In the genomic region with DNA sequence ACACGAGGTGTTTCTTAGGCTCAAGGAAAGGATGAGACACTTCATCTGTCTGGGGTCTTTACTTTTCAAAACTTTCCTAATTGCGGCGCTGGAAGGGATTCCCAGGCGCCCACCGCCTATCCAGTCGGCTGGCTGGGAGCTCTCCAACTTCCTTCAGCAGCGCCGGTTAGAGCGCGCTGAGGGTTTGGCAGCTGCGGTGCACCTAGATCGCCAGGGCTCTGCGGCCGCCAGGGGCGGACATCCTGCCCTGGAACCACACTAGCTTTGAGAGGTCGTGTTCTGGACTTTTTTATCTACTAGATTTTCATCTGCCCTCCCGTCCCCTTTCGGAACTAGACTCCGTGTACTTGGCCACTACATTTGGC, we compare ENCODE assay signal across 8 mouse cellular contexts. TPM values are rescaled to one million over a fixed set of nuclear protein-coding genes. Genes with fewer than 3 reads are reported as not detected.
A peak's percentile ranks its signal among the peaks of the same experiment; 100 is the strongest.
DNase-seq lines count a peak whose midpoint lies in the region; ATAC-seq and TF ChIP-seq lines count a peak whose summit lies in the region.

No protein-coding gene starts in this region.

- no peak overlapping the region for H3K27ac ChIP-seq in embryonic facial prominence, embryonic 15.5 days (replicated peaks)
- no peak overlapping the region for H3K27ac ChIP-seq in heart, embryonic 14.5 days (replicated peaks in 1 of 2; ENCODE audit: control insufficient read depth in 1 of 2, insufficient read depth in 1 of 2, low read depth in 2 of 2, low read length in 2 of 2)
- H3K27ac ChIP-seq in kidney, postnatal 0 days = no peak overlapping the region

- H3K27me3 ChIP-seq in C2C12 (ENCODE audit: control insufficient read depth, insufficient read depth, insufficient read length) = no peaks in the 10 kb centered on the region
- H3K27me3 ChIP-seq in embryonic facial prominence, embryonic 15.5 days = peaks cover 27% of the 10 kb centered on the region
- H3K27me3 ChIP-seq in heart, embryonic 14.5 days (ENCODE audit: control insufficient read depth, insufficient read depth, low read length) = peaks cover 46% of the 10 kb centered on the region
- H3K27me3 ChIP-seq in kidney, postnatal 0 days (ENCODE audit: insufficient read depth, low read length) = peaks cover 19% of the 10 kb centered on the region

- no peaks in the 10 kb centered on the region for H3K9me3 ChIP-seq in embryonic facial prominence, embryonic 15.5 days (replicated peaks)
- H3K9me3 ChIP-seq in heart, embryonic 14.5 days (ENCODE audit: control insufficient read depth, low read length) = no peaks in the 10 kb centered on the region
- H3K9me3 ChIP-seq in kidney, postnatal 0 days (replicated peaks; ENCODE audit: low read length) = no peaks in the 10 kb centered on the region

- no peaks in the 10 kb centered on the region for H3K36me3 ChIP-seq in C2C12 (ENCODE audit: control insufficient read depth, insufficient read depth)
- no peaks in the 10 kb centered on the region for H3K36me3 ChIP-seq in embryonic facial prominence, embryonic 15.5 days
- no peaks in the 10 kb centered on the region for H3K36me3 ChIP-seq in heart, embryonic 14.5 days (ENCODE audit: control insufficient read depth, insufficient read depth, low read length)
- H3K36me3 ChIP-seq in kidney, postnatal 0 days (ENCODE audit: insufficient read depth, low read length) = no peaks in the 10 kb centered on the region

- DNase-seq in adrenal gland, postnatal 36 days = peak; percentile 73 to 85
- DNase-seq in kidney, postnatal 0 days (ENCODE audit: low spot score) = peak; percentile 87
- peak; percentile 51 for DNase-seq in lung, postnatal 14 days
- peak; percentile 77 for DNase-seq in retina, embryonic 14.5 days (ENCODE audit: low spot score)
- no peak for DNase-seq in thymus, adult 18-20 months

- H3K9ac ChIP-seq in embryonic facial prominence, embryonic 15.5 days = no peak overlapping the region
- H3K9ac ChIP-seq in heart, embryonic 14.5 days (ENCODE audit: low read length) = no peak overlapping the region; the same call in 1 of the 2 replicates
- H3K9ac ChIP-seq in kidney, postnatal 0 days (ENCODE audit: low read depth, low read length) = no peak overlapping the region

- H3K4me3 ChIP-seq in C2C12 (ENCODE audit: insufficient read depth, poor library complexity, severe bottlenecking) = peak overlapping the region; percentile 52
- peak overlapping the region; percentile 68 for H3K4me3 ChIP-seq in embryonic facial prominence, embryonic 15.5 days (replicated peaks)
- peak overlapping the region; percentile 79 to 81 for H3K4me3 ChIP-seq in heart, embryonic 14.5 days (ENCODE audit: control insufficient read depth in 1 of 2, insufficient read depth in 1 of 2, low read depth in 1 of 2, low read length in 2 of 2)
- peak overlapping the region; percentile 73 for H3K4me3 ChIP-seq in kidney, postnatal 0 days (replicated peaks; ENCODE audit: low read depth, low read length)

- peak overlapping the region; percentile 98 for H3K4me2 ChIP-seq in embryonic facial prominence, embryonic 15.5 days (replicated peaks)
- H3K4me2 ChIP-seq in heart, embryonic 14.5 days (ENCODE audit: low read length) = peak overlapping the region; percentile 91
- peak overlapping the region; percentile 97 for H3K4me2 ChIP-seq in kidney, postnatal 0 days (ENCODE audit: low read length)

- ATAC-seq in embryonic facial prominence, embryonic 15.5 days (ENCODE audit: insufficient number of reproducible peaks, low FRiP score, low TSS enrichment, low read depth) = no peak
- ATAC-seq in heart, embryonic 14.5 days (ENCODE audit: insufficient number of reproducible peaks, insufficient read depth, low FRiP score, low read depth) = no peak
- no peak; the same call in 1 of the 2 replicates for ATAC-seq in kidney, postnatal 0 days (replicated peaks; ENCODE audit: low FRiP score, low read depth)

- H3K4me1 ChIP-seq in embryonic facial prominence, embryonic 15.5 days = peaks cover 15% of the 10 kb centered on the region
- peaks cover 2 to 12% of the 10 kb centered on the region in 2 experiments; a peak in 3 of 4 replicates for H3K4me1 ChIP-seq in heart, embryonic 14.5 days (ENCODE audit: control insufficient read depth in 2 of 2, insufficient read depth in 2 of 2, low read length in 2 of 2)
- peaks cover 9% of the 10 kb centered on the region for H3K4me1 ChIP-seq in kidney, postnatal 0 days (replicated peaks; ENCODE audit: insufficient read depth, low read length)

- 2% methylated on average over 19 of the region's 19 CpGs for WGBS in embryonic facial prominence, embryonic 15.5 days
- under 1% methylated on average over 19 of the region's 19 CpGs for WGBS in heart, embryonic 14.5 days
- WGBS in kidney, postnatal 0 days = under 1% methylated on average over 19 of the region's 19 CpGs

- no peak overlapping the region for H3ac ChIP-seq in C2C12 (ENCODE audit: control insufficient read depth, insufficient read length, low read depth)

- no peak for TF ChIP-seq CTCF in C2C12 (IDR thresholded peaks at IDR 0.05; ENCODE audit: control insufficient read depth, insufficient read depth, insufficient read length)
- peak; percentile 65 for TF ChIP-seq CTCF in kidney, postnatal 0 days (IDR thresholded peaks at IDR 0.05; ENCODE audit: low read depth)

- peaks cover 30% of the 10 kb centered on the region for H3K79me2 ChIP-seq in C2C12 (ENCODE audit: control insufficient read depth, insufficient read depth)

- peaks cover 9% of the 10 kb centered on the region for H3K79me3 ChIP-seq in C2C12 (ENCODE audit: low read depth)

TF ChIP-seq in C2C12, 6 proteins besides CTCF, POLR2A, EP300 and RAD21:
- no peak for TF ChIP-seq MYOG (IDR thresholded peaks at IDR 0.05; ENCODE audit: control insufficient read depth, extremely low read depth, insufficient read length)
- TF ChIP-seq CEBPB (IDR thresholded peaks at IDR 0.05; ENCODE audit: low read depth) = no peak
- no peak for TF ChIP-seq MAX (IDR thresholded peaks at IDR 0.05)
- no peak for TF ChIP-seq FOSL1 (IDR thresholded peaks at IDR 0.05; ENCODE audit: insufficient read depth, low read length, poor library complexity, severe bottlenecking)
- TF ChIP-seq MYOD1 (IDR thresholded peaks at IDR 0.05; ENCODE audit: control insufficient read depth, insufficient read length, low read depth) = no peak
- no peak for TF ChIP-seq USF1 (IDR thresholded peaks at IDR 0.05; ENCODE audit: low read depth)

RNA-seq across cellular contexts. Expression of a gene that starts 1.3 kb away (rescaled TPM):
- 5.2 TPM for polyA plus RNA-seq in C2C12 (2012; fragmentation: generic; extraction: Trizol)
- total RNA-seq in adrenal gland, postnatal 36 days (2021) = 10 to 100 TPM in 1 of 2 experiments, 1 to 10 TPM in 1; 5.8 to 14.1 TPM
- polyA plus RNA-seq in embryonic facial prominence, embryonic 15.5 days (2015; fragmentation: Nextera tagmentation; extraction: Ambion mirVana) = 0.79 and 1.3 TPM in 2 replicates
- polyA plus RNA-seq in heart, embryonic 14.5 days (2014; fragmentation: Nextera tagmentation; extraction: Ambion mirVana) = 1.3 and 1.4 TPM in 2 replicates
- 0.45 and 1.0 TPM in 2 replicates for polyA plus RNA-seq in kidney, postnatal 0 days (2015; fragmentation: Nextera tagmentation; extraction: Ambion mirVana)

Comparison
In these comparisons a context has a peak if more than half of its experiments do, and no peak if none do; other contexts are left out.
1. DNase-seq: peak in adrenal gland, postnatal 36 days (2 of 2), kidney, postnatal 0 days (single experiment), lung, postnatal 14 days (single experiment) and retina, embryonic 14.5 days (single experiment); none in thymus, adult 18-20 months (0 of 2).
2. Peak in every context shown above with its lines, with median percentiles within 50 percentile points of each other: H3K4me3 ChIP-seq and H3K4me2 ChIP-seq.